Mouse (Mus musculus) G1E (cell line): ENCODE measurements around the gene Fgfr2. TPM values are rescaled to one million over a fixed set of nuclear protein-coding genes. Genes with fewer than 3 reads are reported as not detected.

Experiments
- ATAC-seq: 2 replicates; pipeline ENCODE4 v1.8.0; 2016; ENCODE audit warnings: mild to moderate bottlenecking; ENCODE audit not compliant: insufficient number of reproducible peaks, poor library complexity, low FRiP score, severe bottlenecking; ENCODE audit errors: extremely low read depth
- DNase-seq: peaks from one replicate; pipeline ENCODE4 v3.0.0; 2012; ENCODE audit warnings: low spot score
- H3K27me3 ChIP-seq: 2 replicates; pipeline ENCODE4 v1.6.1; 2012; ENCODE audit warnings: mild to moderate bottlenecking, low read length, inconsistent platforms; ENCODE audit not compliant: insufficient read depth
- H3K36me3 ChIP-seq: replicated peaks from 2 replicates; pipeline ENCODE3; 2012; ENCODE audit warnings: mild to moderate bottlenecking, inconsistent platforms
- H3K4me1 ChIP-seq: 2 replicates; pipeline ENCODE4 v1.6.1; 2012; ENCODE audit warnings: low read depth, low read length, inconsistent platforms, mixed read lengths; ENCODE audit not compliant: insufficient read depth
- H3K4me3 ChIP-seq: 2 replicates; pipeline ENCODE4 v1.5.1; 2012; ENCODE audit warnings: low read depth, mild to moderate bottlenecking, inconsistent platforms, low read length, moderate library complexity, mixed read lengths
- H3K9me3 ChIP-seq: replicated peaks from 2 replicates; pipeline ENCODE4 v1.6.1; 2012; ENCODE audit warnings: inconsistent platforms
- CTCF ChIP-seq: IDR thresholded peaks from 2 replicates; pipeline ENCODE4 v1.5.1; 2012; ENCODE audit warnings: low read depth, low read length, inconsistent platforms, mixed read lengths
- GATA1 ChIP-seq: IDR thresholded peaks from 2 replicates; pipeline ENCODE4 v1.6.1; 2012; ENCODE audit warnings: borderline replicate concordance, low read length, inconsistent platforms, mixed read lengths
- GATA2 ChIP-seq: IDR thresholded peaks from 2 replicates; pipeline ENCODE4 v1.6.1; 2012; ENCODE audit warnings: low read depth, low read length, inconsistent platforms, borderline replicate concordance
- POLR2AphosphoS5 ChIP-seq: IDR thresholded peaks from 2 replicates; pipeline ENCODE4 v1.6.1; 2012; ENCODE audit warnings: low read depth, low read length, inconsistent platforms; ENCODE audit not compliant: insufficient replicate concordance
- TAL1 ChIP-seq: conservative IDR thresholded peaks from 2 replicates; pipeline ENCODE4 v1.6.1; 2012; ENCODE audit warnings: low read depth, low read length, inconsistent platforms, mixed read lengths
- polyA plus RNA-seq: library from polyadenylated mRNA; stranded (reverse); fragments of >175 nt; gene quantifications from 2 replicates; pipeline ENCODE4 v1.2.3, GENCODE M21; 2012
- total RNA-seq, 2 experiments: library from RNA; stranded (forward) in 1 of 2; stranded (reverse) in 1 of 2; fragments of 200-1000 nt in 1 of 2; fragments of >200 nt in 1 of 2; fragmentation: Nextera tagmentation in 1 of 2; gene quantifications; 2 replicates each; pipeline ENCODE4 v1.2.3; 2014 to 2017

Fgfr2 gene
- total and polyA plus RNA-seq, 3 experiments = 0.22 TPM; not detected in 2

GRCm38 (mm10) chr7:130826343-130826742 lies 2296.8 kb downstream of the Fgfr2 start:
- no peak for ATAC-seq

GRCm38 (mm10) chr7:130823992-130824391 lies 2299.2 kb downstream of the Fgfr2 start:
- Histone ChIP-seq H3K4me3 (no peak overlapping the region), H3K4me1 (no peaks in the 10 kb centered on the region), H3K36me3 (no peaks in the 10 kb centered on the region), H3K9me3 (peaks cover 78% of the 10 kb centered on the region), H3K27me3 (no peaks in the 10 kb centered on the region)
- ATAC-seq (no peak), DNase-seq (no peak)
- TF ChIP-seq POLR2AphosphoS5 (no peak), GATA2 (no peak), CTCF (no peak)

More at GRCm38 (mm10) chr7:130826343-130826742, 2296.8 kb downstream of the Fgfr2 start:
- Histone ChIP-seq H3K4me1 (no peaks in the 10 kb centered on the region), H3K36me3 (no peaks in the 10 kb centered on the region), H3K27me3 (no peaks in the 10 kb centered on the region), H3K4me3 (peak overlapping the region; percentile 30; the same call in 1 of the 2 replicates), H3K9me3 (peaks cover 75% of the 10 kb centered on the region)
- no peak for TF ChIP-seq TAL1
- TF ChIP-seq GATA1 = no peak
- TF ChIP-seq CTCF = no peak
- no peak for TF ChIP-seq GATA2
- TF ChIP-seq POLR2AphosphoS5 = no peak
- DNase-seq = no peak

DNA sequence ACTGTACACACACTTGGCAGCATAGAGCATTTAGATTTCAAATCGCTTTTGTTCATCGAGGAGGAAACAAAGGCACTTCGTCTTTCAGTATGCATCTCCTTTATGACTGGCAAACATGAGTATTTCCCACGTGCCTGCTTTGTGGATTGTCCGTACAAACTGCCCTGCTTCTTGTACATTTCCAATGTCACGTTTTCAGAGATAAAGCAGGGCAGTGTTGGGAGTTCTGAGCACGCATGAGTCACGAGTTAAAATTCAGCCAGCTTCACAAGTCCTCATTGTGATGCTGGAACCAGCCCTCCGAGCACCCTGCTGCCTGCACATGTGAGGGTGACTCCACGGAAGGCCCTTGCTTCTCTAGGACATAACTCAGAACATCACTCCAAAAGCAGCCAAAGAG lies 2303.5 kb downstream of the Fgfr2 start:
- H3K36me3 ChIP-seq = no peaks in the 10 kb centered on the region
- H3K9me3 ChIP-seq = peaks cover 82% of the 10 kb centered on the region
- H3K4me3 ChIP-seq = no peak overlapping the region
- H3K27me3 ChIP-seq = no peaks in the 10 kb centered on the region
- no peak for TF ChIP-seq POLR2AphosphoS5
- no peak for TF ChIP-seq GATA2
- TF ChIP-seq TAL1 = no peak
- no peak for TF ChIP-seq CTCF
- no peak for ATAC-seq
- H3K4me1 ChIP-seq = no peaks in the 10 kb centered on the region
- no peak for DNase-seq

GRCm38 (mm10) chr7:130818813-130819212 lies 2304.3 kb downstream of the Fgfr2 start:
- TF ChIP-seq GATA1 = no peak
- no peak for TF ChIP-seq CTCF
- TF ChIP-seq POLR2AphosphoS5 = no peak
- no peak for TF ChIP-seq GATA2
- TF ChIP-seq TAL1 = no peak

GRCm38 (mm10) chr7:130816243-130816642 lies 2306.9 kb downstream of the Fgfr2 start:
- ATAC-seq (no peak), DNase-seq (no peak)
- no peaks in the 10 kb centered on the region for H3K27me3 ChIP-seq
- no peak overlapping the region for H3K4me3 ChIP-seq
- H3K36me3 ChIP-seq = no peaks in the 10 kb centered on the region
- no peak for TF ChIP-seq TAL1
- no peak for TF ChIP-seq GATA1
- TF ChIP-seq GATA2 = no peak
- TF ChIP-seq POLR2AphosphoS5 = no peak
- TF ChIP-seq CTCF = no peak
- no peaks in the 10 kb centered on the region for H3K4me1 ChIP-seq
- H3K9me3 ChIP-seq = peaks cover 85% of the 10 kb centered on the region

More at GRCm38 (mm10) chr7:130818813-130819212, 2304.3 kb downstream of the Fgfr2 start:
- Histone ChIP-seq H3K4me1 (no peaks in the 10 kb centered on the region), H3K9me3 (peaks cover 84% of the 10 kb centered on the region), H3K27me3 (no peaks in the 10 kb centered on the region), H3K36me3 (no peaks in the 10 kb centered on the region), H3K4me3 (no peak overlapping the region)
- ATAC-seq (no peak), DNase-seq (no peak)

GRCm38 (mm10) chr7:130815601-130816000 lies 2307.5 kb downstream of the Fgfr2 start:
- H3K4me3 ChIP-seq = no peak overlapping the region
- DNase-seq (no peak), ATAC-seq (no peak)
- no peaks in the 10 kb centered on the region for H3K36me3 ChIP-seq
- TF ChIP-seq GATA1 = no peak
- no peak for TF ChIP-seq CTCF
- TF ChIP-seq POLR2AphosphoS5 = no peak
- no peak for TF ChIP-seq GATA2
- TF ChIP-seq TAL1 = no peak
- H3K9me3 ChIP-seq = peaks cover 85% of the 10 kb centered on the region
- no peaks in the 10 kb centered on the region for H3K4me1 ChIP-seq
- no peaks in the 10 kb centered on the region; the same call in 1 of the 2 replicates for H3K27me3 ChIP-seq

DNA sequence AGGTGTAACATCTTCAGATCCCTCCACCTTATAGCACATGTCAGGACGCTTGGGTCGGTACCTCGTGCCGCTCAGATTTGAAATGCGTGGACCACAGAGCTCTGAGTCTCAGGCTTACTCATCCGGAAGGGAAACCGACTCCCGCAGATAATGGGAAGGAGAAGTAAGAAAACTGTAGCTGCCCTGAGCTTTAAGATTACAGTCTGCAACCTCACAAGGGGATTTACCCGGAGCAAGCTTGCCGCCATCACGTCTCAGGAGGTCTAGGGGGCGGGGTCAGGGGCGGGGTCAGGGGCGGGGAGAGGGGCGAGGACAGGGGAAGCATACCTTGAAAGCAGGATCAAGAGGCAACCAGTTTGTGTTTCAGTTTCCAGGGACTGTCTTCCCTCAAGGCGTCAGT lies 2310.7 kb downstream of the Fgfr2 start:
- no peaks in the 10 kb centered on the region for H3K36me3 ChIP-seq
- H3K4me3 ChIP-seq = no peak overlapping the region
- no peak for TF ChIP-seq GATA2
- no peak for TF ChIP-seq TAL1
- TF ChIP-seq GATA1 = no peak
- TF ChIP-seq CTCF = no peak
- TF ChIP-seq POLR2AphosphoS5 = no peak
- H3K4me1 ChIP-seq = no peaks in the 10 kb centered on the region
- H3K9me3 ChIP-seq = peaks cover 77% of the 10 kb centered on the region
- no peaks in the 10 kb centered on the region; the same call in 1 of the 2 replicates for H3K27me3 ChIP-seq
- ATAC-seq (no peak), DNase-seq (no peak)
